Mouse (Mus musculus): ENCODE results near the gene Hhex. TPM values are rescaled to one million over a fixed set of nuclear protein-coding genes. Genes with fewer than 3 reads are reported as not detected.
A peak's percentile ranks its signal among the peaks of the same experiment; 100 is the strongest.

Hhex gene
- polyA plus RNA-seq, 1 experiment = 3.2 TPM

GRCm38 (mm10) chr19:37436514-37437288, 2.1 kb downstream of the Hhex start:
- H3K4me3 ChIP-seq (ENCODE audit: insufficient read depth, low read depth, low read length) = no peak overlapping the region
- no peaks in the 10 kb centered on the region for H3K36me3 ChIP-seq (ENCODE audit: control insufficient read depth, insufficient read depth, low read length)
- 0 out of 2 replicates have a peak overlapping the region, but pooled peaks have one; percentile 73 for H3K27ac ChIP-seq (ENCODE audit: insufficient read depth, low read depth, low read length)
- DNase-seq = peak; percentile 50
- 38% methylated on average over 28 of the region's 28 CpGs for WGBS
- TF ChIP-seq POLR2A (IDR thresholded peaks at IDR 0.05; ENCODE audit: low read depth, low read length) = no peak
- no peak for TF ChIP-seq CTCF (conservative IDR thresholded peaks at IDR 0.05; ENCODE audit: insufficient read depth, insufficient read length, low read depth, low read length)
- peaks cover 7% of the 10 kb centered on the region for H3K27me3 ChIP-seq (replicated peaks; ENCODE audit: control insufficient read depth, insufficient read depth, low read length)
- H3K4me1 ChIP-seq (ENCODE audit: control insufficient read depth, insufficient read depth, low read length) = no peaks in the 10 kb centered on the region

- H3K27me3 ChIP-seq (replicated peaks; ENCODE audit: control insufficient read depth, insufficient read depth, low read length) = peaks cover 7% of the 10 kb centered on the region
- no peaks in the 10 kb centered on the region for H3K4me1 ChIP-seq (ENCODE audit: control insufficient read depth, insufficient read depth, low read length)
- DNase-seq = no peak
- H3K4me3 ChIP-seq (ENCODE audit: insufficient read depth, low read depth, low read length) = no peak overlapping the region
- 29% methylated on average over 14 of the region's 14 CpGs for WGBS
- H3K27ac ChIP-seq (ENCODE audit: insufficient read depth, low read depth, low read length) = no peak overlapping the region
- H3K36me3 ChIP-seq (ENCODE audit: control insufficient read depth, insufficient read depth, low read length) = no peaks in the 10 kb centered on the region
- TF ChIP-seq CTCF (conservative IDR thresholded peaks at IDR 0.05; ENCODE audit: insufficient read depth, insufficient read length, low read depth, low read length) (no peak), POLR2A (IDR thresholded peaks at IDR 0.05; ENCODE audit: low read depth, low read length) (no peak)
These were observed 2.6 kb downstream of the Hhex start for GRCm38 (mm10) chr19:37437289-37437606.

- TF ChIP-seq POLR2A (IDR thresholded peaks at IDR 0.05; ENCODE audit: low read depth, low read length) (no peak), CTCF (conservative IDR thresholded peaks at IDR 0.05; ENCODE audit: insufficient read depth, insufficient read length, low read depth, low read length) (no peak)
- no peaks in the 10 kb centered on the region for H3K36me3 ChIP-seq (ENCODE audit: control insufficient read depth, insufficient read depth, low read length)
- WGBS = 84% methylated on average over 4 of the region's 4 CpGs
- H3K27me3 ChIP-seq (replicated peaks; ENCODE audit: control insufficient read depth, insufficient read depth, low read length) = peaks cover 2% of the 10 kb centered on the region
- H3K4me1 ChIP-seq (ENCODE audit: control insufficient read depth, insufficient read depth, low read length) = no peaks in the 10 kb centered on the region
- no peak overlapping the region for H3K4me3 ChIP-seq (ENCODE audit: insufficient read depth, low read depth, low read length)
- H3K27ac ChIP-seq (ENCODE audit: insufficient read depth, low read depth, low read length) = no peak overlapping the region
- no peak for DNase-seq
These were observed 5.6 kb downstream of the Hhex start for GRCm38 (mm10) chr19:37440181-37440580.

DNA sequence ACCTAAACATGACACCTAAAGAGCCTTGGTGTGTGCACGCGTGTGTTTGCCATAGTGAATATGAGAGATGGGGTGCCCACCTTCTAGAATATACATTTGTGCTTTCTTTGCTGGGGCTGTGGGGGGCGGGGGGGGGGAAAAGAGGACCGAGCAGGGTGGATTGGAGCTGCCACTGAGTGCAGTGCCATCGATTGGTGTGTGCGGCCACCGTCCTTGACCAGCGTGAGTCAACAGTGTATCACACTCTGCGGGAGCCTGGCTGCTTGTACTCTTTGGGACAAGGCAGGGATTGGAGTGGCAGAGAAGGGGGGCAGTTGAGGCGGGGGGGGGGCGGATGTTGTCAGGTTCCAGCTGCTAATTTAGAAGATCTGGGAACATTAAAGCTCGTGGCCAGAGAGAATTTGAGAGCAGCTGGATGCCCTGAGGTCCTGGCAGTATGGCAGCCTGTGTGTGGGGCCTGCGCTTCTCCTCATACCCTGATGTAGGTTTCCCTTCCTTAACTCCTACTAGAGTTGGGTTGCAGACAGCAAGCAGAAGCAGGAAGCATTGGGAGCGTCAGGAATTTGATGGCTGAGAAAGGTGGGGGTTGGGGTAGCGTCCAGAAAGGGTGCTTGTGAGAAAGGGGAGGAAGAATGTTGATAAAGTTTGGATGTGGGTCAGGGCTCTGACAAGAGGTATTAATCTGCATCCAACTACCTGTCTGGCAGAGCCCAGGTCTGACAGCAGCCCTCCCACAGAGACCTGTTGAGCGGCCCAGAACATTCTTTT, 6.3 kb downstream of the Hhex start:
- WGBS = 74% methylated on average over 16 of the region's 16 CpGs
- TF ChIP-seq CTCF (conservative IDR thresholded peaks at IDR 0.05; ENCODE audit: insufficient read depth, insufficient read length, low read depth, low read length) = no peak
- TF ChIP-seq POLR2A (IDR thresholded peaks at IDR 0.05; ENCODE audit: low read depth, low read length) = no peak
- H3K36me3 ChIP-seq (ENCODE audit: control insufficient read depth, insufficient read depth, low read length) = no peaks in the 10 kb centered on the region
- H3K27me3 ChIP-seq (replicated peaks; ENCODE audit: control insufficient read depth, insufficient read depth, low read length) = no peaks in the 10 kb centered on the region; the same call in 1 of the 2 replicates
- H3K4me1 ChIP-seq (ENCODE audit: control insufficient read depth, insufficient read depth, low read length) = no peaks in the 10 kb centered on the region
- no peak overlapping the region for H3K4me3 ChIP-seq (ENCODE audit: insufficient read depth, low read depth, low read length)
- H3K27ac ChIP-seq (ENCODE audit: insufficient read depth, low read depth, low read length) = no peak overlapping the region
- DNase-seq = no peak

GRCm38 (mm10) chr19:37442524-37443286, 8.1 kb downstream of the Hhex start:
- DNase-seq = no peak
- 74% methylated on average over 10 of the region's 10 CpGs for WGBS
- no peak for TF ChIP-seq POLR2A (IDR thresholded peaks at IDR 0.05; ENCODE audit: low read depth, low read length)
- no peak for TF ChIP-seq CTCF (conservative IDR thresholded peaks at IDR 0.05; ENCODE audit: insufficient read depth, insufficient read length, low read depth, low read length)
- Histone ChIP-seq H3K4me3 (ENCODE audit: insufficient read depth, low read depth, low read length) (no peak overlapping the region), H3K27ac (ENCODE audit: insufficient read depth, low read depth, low read length) (no peak overlapping the region), H3K36me3 (ENCODE audit: control insufficient read depth, insufficient read depth, low read length) (no peaks in the 10 kb centered on the region), H3K4me1 (ENCODE audit: control insufficient read depth, insufficient read depth, low read length) (no peaks in the 10 kb centered on the region), H3K27me3 (replicated peaks; ENCODE audit: control insufficient read depth, insufficient read depth, low read length) (no peaks in the 10 kb centered on the region)

- no peaks in the 10 kb centered on the region for H3K27me3 ChIP-seq (replicated peaks; ENCODE audit: control insufficient read depth, insufficient read depth, low read length)
- TF ChIP-seq POLR2A (IDR thresholded peaks at IDR 0.05; ENCODE audit: low read depth, low read length) (no peak), CTCF (conservative IDR thresholded peaks at IDR 0.05; ENCODE audit: insufficient read depth, insufficient read length, low read depth, low read length) (no peak)
- 57% methylated on average over 4 of the region's 4 CpGs for WGBS
These were observed 9.1 kb downstream of the Hhex start for GRCm38 (mm10) chr19:37443631-37444140.

More at GRCm38 (mm10) chr19:37443631-37444140, 9.1 kb downstream of the Hhex start:
- H3K36me3 ChIP-seq (ENCODE audit: control insufficient read depth, insufficient read depth, low read length) = no peaks in the 10 kb centered on the region
- no peak overlapping the region for H3K27ac ChIP-seq (ENCODE audit: insufficient read depth, low read depth, low read length)
- no peak overlapping the region for H3K4me3 ChIP-seq (ENCODE audit: insufficient read depth, low read depth, low read length)
- no peaks in the 10 kb centered on the region for H3K4me1 ChIP-seq (ENCODE audit: control insufficient read depth, insufficient read depth, low read length)
- peak; percentile 7 for DNase-seq

Measured in kidney, adult 2 months (tissue).